Mouse (Mus musculus) midbrain, embryonic 16.5 days (tissue): ENCODE data around the gene BC017158. TPM values are rescaled to one million over a fixed set of nuclear protein-coding genes. Genes with fewer than 3 reads are reported as not detected.

Experiments
- ATAC-seq: fragments of 200-750 bp; cut with Nextera tagmentation; 2 replicates; pipeline ENCODE4 v1.8.0; 2017; ENCODE audit warnings: moderate TSS enrichment
- H3K27ac ChIP-seq: fragments of 300-500 bp; sonication (generic); 2 replicates; pipeline ENCODE4 v1.5.1; 2014; ENCODE audit warnings: mild to moderate bottlenecking, low read length, mixed read lengths
- H3K27me3 ChIP-seq: fragments of 300-500 bp; sonication (generic); 2 replicates; pipeline ENCODE4 v1.6.1; 2014; ENCODE audit warnings: low read depth, low read length, mixed read lengths; ENCODE audit not compliant: control insufficient read depth, insufficient read depth
- H3K36me3 ChIP-seq: fragments of 300-500 bp; sonication (generic); 2 replicates; pipeline ENCODE4 v1.6.1; 2014; ENCODE audit warnings: mild to moderate bottlenecking, low read length, moderate library complexity, mixed read lengths; ENCODE audit not compliant: control insufficient read depth, insufficient read depth
- H3K4me1 ChIP-seq: fragments of 300-500 bp; sonication (generic); 2 replicates; pipeline ENCODE4 v1.6.1; 2014; ENCODE audit warnings: mild to moderate bottlenecking, low read length, mixed read lengths; ENCODE audit not compliant: control insufficient read depth, insufficient read depth
- H3K4me2 ChIP-seq: fragments of 300-500 bp; sonication (generic); 2 replicates; pipeline ENCODE4 v1.6.1; 2014; ENCODE audit warnings: mild to moderate bottlenecking, low read length, mixed read lengths
- H3K4me3 ChIP-seq: fragments of 300-500 bp; sonication (generic); 2 replicates; pipeline ENCODE4 v1.5.1; 2014; ENCODE audit warnings: low read depth, mild to moderate bottlenecking, low read length, moderate library complexity, mixed read lengths
- H3K9ac ChIP-seq: fragments of 300-500 bp; sonication (generic); 2 replicates; pipeline ENCODE4 v1.6.1; 2014; ENCODE audit warnings: low read depth, low read length, mixed read lengths
- H3K9me3 ChIP-seq: fragments of 300-500 bp; sonication (generic); replicated peaks from 2 replicates; pipeline ENCODE4 v1.6.1; 2014; ENCODE audit warnings: mild to moderate bottlenecking, low read length, mixed read lengths; ENCODE audit not compliant: control insufficient read depth, poor library complexity, severe bottlenecking
- WGBS: fragments of 180-500 bp; shearing (Covaris S2); extraction: QIAGEN DNeasy Blood & Tissue Kit; methylation state at CpG from one replicate; pipeline ENCODE4 v1.1.7; 2014; 5-methylcytosine and 5-hydroxymethylcytosine counted together
- polyA plus RNA-seq: library from polyadenylated mRNA; unstranded; fragments of >200 nt; fragmentation: Nextera tagmentation; extraction: Ambion mirVana; gene quantifications from 2 replicates; pipeline ENCODE4 v1.2.1, GENCODE M21; 2015

Gene BC017158
- polyA plus RNA-seq, 1 experiment from 2014 or later = 25.9 TPM

GRCm38 (mm10) chr7:128311811-128312210, 13.8 kb upstream of the BC017158 start:
- WGBS = 84% methylated on average over 8 of the region's 8 CpGs
- H3K4me2 ChIP-seq = no peak overlapping the region
- no peak overlapping the region for H3K4me3 ChIP-seq
- no peak for ATAC-seq
- H3K27ac ChIP-seq = no peak overlapping the region
- H3K27me3 ChIP-seq = no peaks in the 10 kb centered on the region
- H3K36me3 ChIP-seq = no peaks in the 10 kb centered on the region
- no peaks in the 10 kb centered on the region for H3K9me3 ChIP-seq
- no peak overlapping the region for H3K9ac ChIP-seq
- H3K4me1 ChIP-seq = no peaks in the 10 kb centered on the region

GRCm38 (mm10) chr7:128311263-128311662, 13.3 kb upstream of the BC017158 start:
- Histone ChIP-seq H3K27me3 (no peaks in the 10 kb centered on the region), H3K4me2 (no peak overlapping the region), H3K9me3 (no peaks in the 10 kb centered on the region), H3K4me3 (no peak overlapping the region), H3K4me1 (no peaks in the 10 kb centered on the region), H3K36me3 (no peaks in the 10 kb centered on the region), H3K27ac (no peak overlapping the region), H3K9ac (no peak overlapping the region)
- ATAC-seq = no peak
- 74% methylated on average over 3 of the region's 3 CpGs for WGBS

DNA sequence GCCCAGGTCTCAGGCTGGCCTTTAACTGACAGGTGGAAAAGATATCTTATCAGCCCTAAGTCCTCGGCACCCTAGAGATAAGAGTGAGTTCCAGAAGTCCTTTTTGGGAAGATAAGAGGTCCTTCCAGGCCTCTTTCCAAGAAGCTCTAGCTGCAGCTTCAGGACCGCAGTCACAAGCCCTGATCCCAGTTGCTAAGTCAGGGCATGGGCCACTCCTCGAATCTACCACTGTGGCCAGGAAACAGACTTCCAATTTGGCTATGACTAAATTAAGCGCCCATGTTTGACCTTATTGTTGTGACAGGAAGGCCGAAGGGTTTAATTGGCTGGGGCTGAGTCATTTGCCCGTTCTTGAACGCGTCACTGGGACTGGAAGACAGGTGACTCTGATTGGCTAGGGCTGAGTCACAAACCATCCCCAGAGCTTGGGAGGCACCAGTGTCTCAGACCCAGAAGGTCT, 12.3 kb upstream of the BC017158 start:
- no peak for ATAC-seq
- no peak overlapping the region for H3K27ac ChIP-seq
- no peak overlapping the region for H3K4me3 ChIP-seq
- H3K9me3 ChIP-seq = no peaks in the 10 kb centered on the region
- no peaks in the 10 kb centered on the region for H3K4me1 ChIP-seq
- no peak overlapping the region for H3K4me2 ChIP-seq
- no peaks in the 10 kb centered on the region for H3K36me3 ChIP-seq
- no peak overlapping the region for H3K9ac ChIP-seq
- WGBS = 84% methylated on average over 8 of the region's 8 CpGs
- H3K27me3 ChIP-seq = no peaks in the 10 kb centered on the region

DNA sequence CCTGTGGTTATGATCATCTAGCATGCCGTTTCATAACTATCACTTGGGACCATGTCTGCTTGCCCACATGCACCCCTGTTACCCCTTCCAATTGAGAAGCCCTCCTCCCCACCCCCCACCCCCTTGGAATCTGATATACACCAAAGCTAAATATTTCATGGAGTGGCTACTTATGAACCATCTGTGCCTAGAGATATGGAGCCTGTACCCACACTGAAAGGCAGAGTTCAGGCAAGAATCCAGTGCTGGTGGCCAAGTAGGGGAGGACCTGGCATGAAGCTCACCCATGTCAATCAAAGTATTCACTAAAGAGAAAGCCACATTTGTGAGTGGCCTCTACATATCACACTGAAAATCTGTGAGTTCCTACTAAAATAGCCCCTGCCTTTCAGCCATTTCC, 11.8 kb upstream of the BC017158 start:
- Histone ChIP-seq H3K4me1 (no peaks in the 10 kb centered on the region), H3K4me3 (no peak overlapping the region), H3K27ac (no peak overlapping the region), H3K36me3 (no peaks in the 10 kb centered on the region), H3K4me2 (no peak overlapping the region), H3K27me3 (no peaks in the 10 kb centered on the region), H3K9ac (no peak overlapping the region), H3K9me3 (no peaks in the 10 kb centered on the region)
- 58% methylated on average over 1 of the region's 1 CpGs for WGBS
- no peak for ATAC-seq

- no peak overlapping the region for H3K27ac ChIP-seq
- H3K4me3 ChIP-seq = no peak overlapping the region
- 75% methylated on average over 3 of the region's 3 CpGs for WGBS
- H3K27me3 ChIP-seq = no peaks in the 10 kb centered on the region
- no peak overlapping the region for H3K9ac ChIP-seq
- H3K36me3 ChIP-seq = no peaks in the 10 kb centered on the region
- H3K4me2 ChIP-seq = no peak overlapping the region
- no peaks in the 10 kb centered on the region for H3K9me3 ChIP-seq
- ATAC-seq = no peak
- no peaks in the 10 kb centered on the region for H3K4me1 ChIP-seq
These were observed 11.2 kb upstream of the BC017158 start for GRCm38 (mm10) chr7:128309216-128309615.

GRCm38 (mm10) chr7:128307851-128308250, 9.9 kb upstream of the BC017158 start:
- no peak overlapping the region for H3K9ac ChIP-seq
- no peaks in the 10 kb centered on the region for H3K27me3 ChIP-seq
- H3K4me1 ChIP-seq = no peaks in the 10 kb centered on the region
- no peak for ATAC-seq
- no peak overlapping the region for H3K4me2 ChIP-seq
- no peak overlapping the region for H3K4me3 ChIP-seq
- no peaks in the 10 kb centered on the region for H3K36me3 ChIP-seq
- no peak overlapping the region for H3K27ac ChIP-seq
- no peaks in the 10 kb centered on the region for H3K9me3 ChIP-seq

DNA sequence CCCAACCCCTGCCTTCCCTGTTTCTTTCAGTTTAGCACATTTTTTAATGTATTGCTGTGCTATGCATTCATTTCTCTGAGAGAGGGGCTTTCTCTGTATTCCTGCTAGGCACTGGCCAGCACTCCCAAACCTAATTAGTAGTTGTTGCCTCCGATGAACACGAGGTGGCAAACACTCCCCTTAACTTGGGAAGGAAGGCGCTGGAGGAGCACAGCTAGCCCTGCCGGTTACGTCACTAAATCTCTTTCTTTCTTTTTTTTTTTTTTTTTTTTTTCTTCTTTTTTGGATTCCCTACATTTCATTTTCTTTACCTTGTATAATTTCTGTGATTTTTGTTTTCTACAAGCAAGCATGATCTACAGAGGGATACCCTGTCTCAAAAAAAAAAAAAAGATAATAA, 6.9 kb upstream of the BC017158 start:
- H3K36me3 ChIP-seq = no peaks in the 10 kb centered on the region
- WGBS = 4% methylated on average over 5 of the region's 5 CpGs
- no peaks in the 10 kb centered on the region for H3K27me3 ChIP-seq
- H3K4me1 ChIP-seq = no peaks in the 10 kb centered on the region
- no peak overlapping the region for H3K4me2 ChIP-seq
- no peak overlapping the region for H3K27ac ChIP-seq
- H3K9me3 ChIP-seq = no peaks in the 10 kb centered on the region
- no peak overlapping the region for H3K9ac ChIP-seq
- H3K4me3 ChIP-seq = no peak overlapping the region
- peak; percentile 78 for ATAC-seq

DNA sequence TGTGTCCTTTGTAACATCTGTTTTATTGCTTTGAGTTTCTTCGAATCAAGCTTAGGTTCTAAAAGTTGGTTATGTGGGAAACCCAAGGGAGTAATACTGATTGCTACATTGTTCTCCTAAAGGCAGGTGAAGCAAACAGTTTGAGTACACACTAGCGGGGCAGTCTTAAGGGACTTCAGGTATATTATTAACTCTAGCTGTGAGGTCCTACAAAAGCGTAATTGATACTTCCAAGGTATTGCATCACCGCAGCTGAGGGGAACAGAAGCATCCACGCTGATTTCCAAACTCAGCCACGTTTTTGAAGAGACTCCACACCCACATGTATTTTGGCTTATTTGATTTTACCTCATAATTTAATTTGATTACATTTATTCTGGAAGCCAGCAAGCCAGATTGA, 6.2 kb upstream of the BC017158 start:
- H3K27ac ChIP-seq = no peak overlapping the region
- H3K9ac ChIP-seq = no peak overlapping the region
- ATAC-seq = no peak
- no peak overlapping the region for H3K4me3 ChIP-seq
- H3K9me3 ChIP-seq = no peaks in the 10 kb centered on the region
- no peaks in the 10 kb centered on the region for H3K36me3 ChIP-seq
- no peak overlapping the region for H3K4me2 ChIP-seq
- WGBS = 85% methylated on average over 6 of the region's 6 CpGs
- H3K4me1 ChIP-seq = no peaks in the 10 kb centered on the region
- H3K27me3 ChIP-seq = no peaks in the 10 kb centered on the region

GRCm38 (mm10) chr7:128302151-128302550, 4.2 kb upstream of the BC017158 start:
- no peak for ATAC-seq
- Histone ChIP-seq H3K9me3 (no peaks in the 10 kb centered on the region), H3K4me1 (peaks cover 11% of the 10 kb centered on the region), H3K4me2 (no peak overlapping the region), H3K9ac (no peak overlapping the region), H3K36me3 (no peaks in the 10 kb centered on the region), H3K4me3 (no peak overlapping the region), H3K27me3 (no peaks in the 10 kb centered on the region), H3K27ac (no peak overlapping the region)
- WGBS = 86% methylated on average over 3 of the region's 3 CpGs

- 78% methylated on average over 3 of the region's 3 CpGs for WGBS
These were observed 3.0 kb upstream of the BC017158 start for GRCm38 (mm10) chr7:128300952-128301351.

More at GRCm38 (mm10) chr7:128300952-128301351, 3.0 kb upstream of the BC017158 start:
- no peak for ATAC-seq
- Histone ChIP-seq H3K4me3 (no peak overlapping the region), H3K27ac (no peak overlapping the region), H3K9me3 (no peaks in the 10 kb centered on the region), H3K27me3 (no peaks in the 10 kb centered on the region), H3K4me2 (no peak overlapping the region), H3K4me1 (peaks cover 13% of the 10 kb centered on the region), H3K36me3 (no peaks in the 10 kb centered on the region), H3K9ac (no peak overlapping the region)
